Mouse (Mus musculus): ENCODE measurements around the gene Fnd3c2. TPM values are rescaled to one million over a fixed set of nuclear protein-coding genes. Genes with fewer than 3 reads are reported as not detected.

Fnd3c2 gene
- polyA plus RNA-seq, 1 experiment: not detected

DNA sequence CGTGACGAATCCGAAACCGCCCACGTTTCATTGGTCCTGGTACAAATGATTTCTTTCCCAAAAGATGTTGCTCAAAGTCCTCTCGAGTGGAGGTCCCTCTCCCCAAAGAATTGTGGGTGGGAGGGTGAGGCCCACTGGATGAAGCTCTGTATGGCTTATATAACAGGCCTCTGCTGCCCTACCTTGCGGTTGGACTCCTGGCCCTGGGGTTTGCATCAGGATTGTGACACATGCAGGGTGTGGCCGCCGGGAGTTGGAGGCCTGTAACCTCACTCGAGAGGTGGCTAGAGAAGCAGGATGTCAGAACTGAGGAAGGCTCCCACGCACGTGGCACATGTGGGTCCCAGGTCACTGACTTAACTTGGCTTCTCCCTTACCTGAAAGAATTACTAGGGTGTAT, 67.4 kb downstream of the Fnd3c2 start:
- Histone ChIP-seq H3K4me1 (ENCODE audit: control insufficient read depth, insufficient read depth, low read length) (peaks cover 4% of the 10 kb centered on the region), H3K27ac (ENCODE audit: insufficient read depth, low read length) (peak overlapping the region; percentile 87), H3K4me3 (ENCODE audit: insufficient read depth, low read length) (peak overlapping the region; percentile 94)
- TF ChIP-seq POLR2A (IDR thresholded peaks at IDR 0.05; ENCODE audit: low read depth, low read length) (no peak; the same call in 1 of the 2 replicates), CTCF (IDR thresholded peaks at IDR 0.05; ENCODE audit: borderline replicate concordance, insufficient read depth, low read length) (no peak)

DNA sequence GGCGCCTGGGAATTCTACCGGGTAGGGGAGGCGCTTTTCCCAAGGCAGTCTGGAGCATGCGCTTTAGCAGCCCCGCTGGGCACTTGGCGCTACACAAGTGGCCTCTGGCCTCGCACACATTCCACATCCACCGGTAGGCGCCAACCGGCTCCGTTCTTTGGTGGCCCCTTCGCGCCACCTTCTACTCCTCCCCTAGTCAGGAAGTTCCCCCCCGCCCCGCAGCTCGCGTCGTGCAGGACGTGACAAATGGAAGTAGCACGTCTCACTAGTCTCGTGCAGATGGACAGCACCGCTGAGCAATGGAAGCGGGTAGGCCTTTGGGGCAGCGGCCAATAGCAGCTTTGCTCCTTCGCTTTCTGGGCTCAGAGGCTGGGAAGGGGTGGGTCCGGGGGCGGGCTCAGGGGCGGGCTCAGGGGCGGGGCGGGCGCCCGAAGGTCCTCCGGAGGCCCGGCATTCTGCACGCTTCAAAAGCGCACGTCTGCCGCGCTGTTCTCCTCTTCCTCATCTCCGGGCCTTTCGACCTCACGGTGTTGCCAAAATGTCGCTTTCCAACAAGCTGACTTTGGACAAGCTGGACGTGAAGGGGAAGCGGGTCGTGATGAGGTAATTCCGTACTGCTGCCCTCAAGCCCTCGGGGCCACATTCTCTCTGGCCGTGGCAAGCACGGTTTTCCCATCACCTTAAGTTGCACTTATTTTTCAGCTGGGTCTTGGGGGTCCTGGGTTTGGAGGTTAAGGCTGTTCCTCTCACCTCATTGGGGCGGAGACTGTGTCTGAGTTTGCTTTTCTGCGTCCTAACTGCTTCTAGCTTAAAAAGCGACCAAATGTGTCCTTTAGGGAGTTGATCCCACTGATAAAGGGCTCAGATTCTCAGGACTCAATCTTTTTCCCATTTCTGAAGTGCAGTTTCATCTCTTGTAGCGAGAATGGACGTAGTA, 68.2 kb downstream of the Fnd3c2 start, which contains the start of gene Pgk1:
TSS of gene Pgk1 (plus strand) at position 388 of the 937 bp plus-strand sequence.
- Histone ChIP-seq H3K27ac (ENCODE audit: insufficient read depth, low read length) (peak within 1 kb of the TSS; percentile 99), H3K4me3 (ENCODE audit: insufficient read depth, low read length) (peak within 1 kb of the TSS; percentile 94), H3K4me1 (ENCODE audit: control insufficient read depth, insufficient read depth, low read length) (peaks cover 4% of the 10 kb centered on the region)
- TF ChIP-seq CTCF (IDR thresholded peaks at IDR 0.05; ENCODE audit: borderline replicate concordance, insufficient read depth, low read length) (no peak), POLR2A (IDR thresholded peaks at IDR 0.05; ENCODE audit: low read depth, low read length) (peak; percentile 80)

DNA sequence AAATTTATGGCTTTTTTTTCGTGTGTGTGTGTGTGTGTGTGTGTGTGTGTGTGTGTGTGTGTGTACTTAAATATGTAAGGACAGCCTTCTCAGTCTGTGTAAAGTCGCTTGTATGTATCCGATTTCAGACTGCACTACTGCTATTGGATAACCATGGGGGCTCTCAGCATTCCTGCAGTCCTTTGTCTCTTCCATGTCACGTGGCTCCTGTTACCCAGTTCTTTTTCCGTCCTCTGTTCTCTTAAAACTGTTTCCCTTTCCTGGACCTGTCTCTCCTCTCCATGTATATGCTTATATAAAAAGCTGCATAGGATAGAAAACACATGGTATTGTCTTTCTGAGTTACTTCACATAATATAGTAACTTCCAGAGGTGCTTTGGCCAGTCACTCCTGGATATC, 69.5 kb downstream of the Fnd3c2 start:
- peaks cover 2% of the 10 kb centered on the region; the same call in 1 of the 2 replicates for H3K4me1 ChIP-seq (ENCODE audit: control insufficient read depth, insufficient read depth, low read length)
- TF ChIP-seq POLR2A (IDR thresholded peaks at IDR 0.05; ENCODE audit: low read depth, low read length) (no peak), CTCF (IDR thresholded peaks at IDR 0.05; ENCODE audit: borderline replicate concordance, insufficient read depth, low read length) (no peak)

More for the DNA sequence above, 69.5 kb downstream of the Fnd3c2 start:
- H3K4me3 ChIP-seq (ENCODE audit: insufficient read depth, low read length): peak overlapping the region; percentile 30
- peak overlapping the region; percentile 99 for H3K27ac ChIP-seq (ENCODE audit: insufficient read depth, low read length)

Other genes with a start within 250 kb of the Fnd3c2 start
- 89.4 and 89.8 TPM in 2 replicates for gene Magt1, start 243.5 kb downstream of the Fnd3c2 start, polyA plus RNA-seq (2011; ENCODE audit: insufficient read length, low read depth, missing spikeins)
- 664 and 683 TPM in 2 replicates for gene Cox7b, start 239.7 kb downstream of the Fnd3c2 start, polyA plus RNA-seq (2011; ENCODE audit: insufficient read length, low read depth, missing spikeins)
- 25.2 and 26.7 TPM in 2 replicates for gene Atp7a, start 228.1 kb downstream of the Fnd3c2 start, polyA plus RNA-seq (2011; ENCODE audit: insufficient read length, low read depth, missing spikeins)
- gene Tlr13, start 112.2 kb downstream of the Fnd3c2 start, polyA plus RNA-seq (2011; ENCODE audit: insufficient read length, low read depth, missing spikeins): 0.62 and 0.63 TPM in 2 replicates
- 464 and 561 TPM in 2 replicates for gene Pgk1, start 68.3 kb downstream of the Fnd3c2 start, polyA plus RNA-seq (2011; ENCODE audit: insufficient read length, low read depth, missing spikeins)
- gene Taf9b, start 34.2 kb downstream of the Fnd3c2 start, polyA plus RNA-seq (2011; ENCODE audit: insufficient read length, low read depth, missing spikeins): 7.1 and 8.1 TPM in 2 replicates
- gene Fndc3c1, start 230.0 kb upstream of the Fnd3c2 start, polyA plus RNA-seq (2011; ENCODE audit: insufficient read length, low read depth, missing spikeins): 0.98 TPM in 1 of 2 replicates, not detected in the other